Mouse (Mus musculus) erythroid progenitor cell, adult 5-6 weeks (primary cell): ENCODE measurements around the gene Tpbgl. TPM values are rescaled to one million over a fixed set of nuclear protein-coding genes. Genes with fewer than 3 reads are reported as not detected.

Experiments
- ATAC-seq: replicated peaks from 2 replicates; pipeline ENCODE4 v1.8.0; 2016; ENCODE audit warnings: moderate number of reproducible peaks, mild to moderate bottlenecking, moderate TSS enrichment, inconsistent platforms; ENCODE audit not compliant: poor library complexity, low FRiP score, severe bottlenecking
- total RNA-seq, 2 experiments: library from RNA; stranded (forward) in 1 of 2; stranded (reverse) in 1 of 2; fragments of 150-400 nt in 1 of 2; fragments of 186-747, 209-891 nt in 1 of 2; gene quantifications; 2 replicates each; pipeline versions ENCODE4 v1.2.3 to v1.2.4; 2015 to 2017; ENCODE audit warnings: low replicate concordance in 2 of 2

The Tpbgl gene
- total RNA-seq, 2 experiments from 2014 or later, result 0.42 to 0.83 TPM

GRCm38 (mm10) chr7:99648623-99649022 is 21.7 kb upstream of the Tpbgl start:
- no peak for ATAC-seq

GRCm38 (mm10) chr7:99644701-99645100 is 17.8 kb upstream of the Tpbgl start:
- no peak for ATAC-seq

- no peak; the same call in 1 of the 2 replicates for ATAC-seq
These were observed 15.2 kb upstream of the Tpbgl start for GRCm38 (mm10) chr7:99642078-99642477.

GRCm38 (mm10) chr7:99641245-99641644 is 14.3 kb upstream of the Tpbgl start:
- no peak for ATAC-seq

GRCm38 (mm10) chr7:99633966-99634665 is 7.2 kb upstream of the Tpbgl start:
- no peak for ATAC-seq

GRCm38 (mm10) chr7:99632286-99632685 is 5.4 kb upstream of the Tpbgl start:
- no peak for ATAC-seq

GRCm38 (mm10) chr7:99627366-99627765 is 463 bp upstream of the Tpbgl start:
- no peak for ATAC-seq

GRCm38 (mm10) chr7:99625722-99626375 is 1.1 kb downstream of the Tpbgl start:
- peak; percentile 87 for ATAC-seq

GRCm38 (mm10) chr7:99618860-99619259 is 8.0 kb downstream of the Tpbgl start:
- 0 out of 2 replicates have a peak, but pooled peaks have one; percentile 51 for ATAC-seq

GRCm38 (mm10) chr7:99618264-99618663 is 8.6 kb downstream of the Tpbgl start:
- ATAC-seq, result no peak

- no peak for ATAC-seq
These were observed 19.3 kb downstream of the Tpbgl start for GRCm38 (mm10) chr7:99607632-99608031.

- ATAC-seq, result no peak
These were observed 20.1 kb downstream of the Tpbgl start for GRCm38 (mm10) chr7:99606766-99607165.

GRCm38 (mm10) chr7:99606303-99606702 is 20.6 kb downstream of the Tpbgl start:
- peak; percentile 8; the same call in 1 of the 2 replicates for ATAC-seq

GRCm38 (mm10) chr7:99605058-99605457 is 21.8 kb downstream of the Tpbgl start:
- 0 out of 2 replicates have a peak, but pooled peaks have one; percentile 9 for ATAC-seq

- ATAC-seq, result no peak
These were observed 22.8 kb downstream of the Tpbgl start for GRCm38 (mm10) chr7:99603875-99604662.

GRCm38 (mm10) chr7:99598722-99599121 is 28.2 kb downstream of the Tpbgl start:
- ATAC-seq, result no peak

GRCm38 (mm10) chr7:99593868-99594803 is 32.8 kb downstream of the Tpbgl start:
- ATAC-seq, result peak; percentile 75

- ATAC-seq, result peak; percentile 28
These were observed 34.2 kb downstream of the Tpbgl start for GRCm38 (mm10) chr7:99592669-99593068.

GRCm38 (mm10) chr7:99590646-99591045 is 36.3 kb downstream of the Tpbgl start:
- peak; percentile 26 for ATAC-seq
